Mouse (Mus musculus) right cerebral cortex, adult 2 months (tissue): ENCODE measurements around the gene Amigo2.
"Not testable (repeated sequence)": the region's sequence is repeated elsewhere in the genome, so short reads cannot be mapped to it uniquely, and the experiment has no call there.

Experiments
- DNase-seq, 2 experiments: peaks; one replicate each; pipeline ENCODE4 v3.0.0; 2021 to 2022; ENCODE audit warnings: low spot score in 2 of 2

Gene Amigo2

GRCm38 (mm10) chr15:97216843-97217242 is 30.2 kb downstream of the Amigo2 start:
- DNase-seq, result no peak

- DNase-seq, result no peak
Observed at GRCm38 (mm10) chr15:97212501-97213477, 34.3 kb downstream of the Amigo2 start.

GRCm38 (mm10) chr15:97209754-97210153 is 37.3 kb downstream of the Amigo2 start:
- not testable (repeated sequence) for DNase-seq

GRCm38 (mm10) chr15:97206506-97206905 is 40.6 kb downstream of the Amigo2 start:
- DNase-seq, result no peak

GRCm38 (mm10) chr15:97205776-97206175 is 41.3 kb downstream of the Amigo2 start:
- DNase-seq, result no peak

GRCm38 (mm10) chr15:97204889-97205288 is 42.2 kb downstream of the Amigo2 start:
- DNase-seq, result no peak

- DNase-seq, result no peak
Observed at GRCm38 (mm10) chr15:97196644-97197043, 50.4 kb downstream of the Amigo2 start.

GRCm38 (mm10) chr15:97195628-97196027 is 51.5 kb downstream of the Amigo2 start:
- DNase-seq, result peak; percentile 31 to 55
